Mouse (Mus musculus): Measurements from ENCODE around the gene Etv2.

- TF ChIP-seq CTCF (IDR thresholded peaks at IDR 0.05; ENCODE audit: low read depth, low read length), result no peak
- no peak for TF ChIP-seq GATA2 (IDR thresholded peaks at IDR 0.05; ENCODE audit: borderline replicate concordance, low read depth, low read length)
These were observed 47.8 kb upstream of the Etv2 start for GRCm38 (mm10) chr7:30683425-30683824.
